Mouse (Mus musculus) forebrain, embryonic 11.5 days (tissue): ENCODE results near the gene Mast4. TPM values are rescaled to one million over a fixed set of nuclear protein-coding genes. Genes with fewer than 3 reads are reported as not detected.

Source experiments
- ATAC-seq: fragments of 200-750 bp; cut with Nextera tagmentation; replicated peaks from 2 replicates; pipeline ENCODE4 v1.8.0; 2017; ENCODE audit warnings: moderate TSS enrichment; ENCODE audit not compliant: low FRiP score
- DNase-seq: peaks from one replicate; pipeline ENCODE4 v3.0.0-alpha.2; 2017; ENCODE audit warnings: low spot score
- H3K27ac ChIP-seq: fragments of 300-500 bp; sonication (generic); 2 replicates; pipeline ENCODE4 v1.5.1; 2014; ENCODE audit warnings: low read depth, low read length
- H3K27me3 ChIP-seq: fragments of 300-500 bp; sonication (generic); 2 replicates; pipeline ENCODE4 v1.6.1; 2014; ENCODE audit warnings: mild to moderate bottlenecking, low read length, mixed read lengths; ENCODE audit not compliant: control insufficient read depth, insufficient read depth
- H3K36me3 ChIP-seq: fragments of 300-500 bp; sonication (generic); 2 replicates; pipeline ENCODE4 v1.6.1; 2014; ENCODE audit warnings: mild to moderate bottlenecking, low read length, moderate library complexity, mixed read lengths; ENCODE audit not compliant: control insufficient read depth, insufficient read depth
- H3K4me1 ChIP-seq: fragments of 300-500 bp; sonication (generic); replicated peaks from 2 replicates; pipeline ENCODE4 v1.6.1; 2014; ENCODE audit warnings: low read length, mixed read lengths; ENCODE audit not compliant: control insufficient read depth, insufficient read depth
- H3K4me2 ChIP-seq: fragments of 300-500 bp; sonication (generic); 2 replicates; pipeline ENCODE4 v1.6.1; 2014; ENCODE audit warnings: low read depth, mild to moderate bottlenecking, low read length, moderate library complexity, mixed read lengths; ENCODE audit not compliant: severe bottlenecking
- H3K4me3 ChIP-seq: fragments of 300-500 bp; sonication (generic); 2 replicates; pipeline ENCODE4 v1.5.1; 2014; ENCODE audit warnings: low read depth, low read length
- H3K9ac ChIP-seq: fragments of 300-500 bp; sonication (generic); 2 replicates; pipeline ENCODE4 v1.6.1; 2014; ENCODE audit warnings: low read length
- H3K9me3 ChIP-seq: fragments of 300-500 bp; sonication (generic); 2 replicates; pipeline ENCODE4 v1.6.1; 2016; ENCODE audit warnings: low read length, mixed read lengths; ENCODE audit not compliant: control insufficient read depth
- WGBS: fragments of 180-500 bp; shearing (Covaris S2); extraction: QIAGEN DNeasy Blood & Tissue Kit; methylation state at CpG from one replicate; pipeline ENCODE4 v1.1.7; 2014; 5-methylcytosine and 5-hydroxymethylcytosine counted together
- polyA plus RNA-seq: library from polyadenylated mRNA; unstranded; fragments of >200 nt; fragmentation: Nextera tagmentation; extraction: Ambion mirVana; gene quantifications from 2 replicates; pipeline ENCODE4 v1.2.1, GENCODE M21; 2014

The Mast4 gene
- polyA plus RNA-seq, 1 experiment from 2014 or later = 23.5 TPM

DNA sequence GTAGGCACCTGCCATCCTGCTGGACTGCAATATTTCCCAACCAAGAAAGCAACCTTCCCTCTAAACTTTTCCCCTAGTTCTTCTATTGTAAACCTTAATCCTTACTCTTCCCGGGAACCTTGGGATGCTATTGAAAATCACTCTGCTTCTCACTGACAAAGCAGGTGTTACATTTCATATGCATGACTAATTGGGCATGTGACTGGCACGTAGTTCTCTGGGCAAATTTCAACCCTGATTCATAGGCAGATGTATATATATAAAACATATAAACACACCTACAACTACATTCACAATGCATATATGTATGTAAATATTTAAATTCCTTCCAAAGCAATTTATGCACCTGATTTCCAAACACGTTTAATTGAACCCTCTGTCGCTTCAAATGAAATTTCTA lies 90.2 kb downstream of the Mast4 start:
- DNase-seq (no peak), ATAC-seq (no peak)
- peaks cover 4% of the 10 kb centered on the region; the same call in 1 of the 2 replicates for H3K4me1 ChIP-seq
- H3K9ac ChIP-seq = no peak overlapping the region
- H3K27ac ChIP-seq = no peak overlapping the region
- no peaks in the 10 kb centered on the region for H3K9me3 ChIP-seq
- no peak overlapping the region for H3K4me3 ChIP-seq
- no peak overlapping the region for H3K4me2 ChIP-seq
- 46% methylated on average over 4 of the region's 4 CpGs for WGBS
- H3K36me3 ChIP-seq = no peaks in the 10 kb centered on the region
- no peaks in the 10 kb centered on the region for H3K27me3 ChIP-seq

DNA sequence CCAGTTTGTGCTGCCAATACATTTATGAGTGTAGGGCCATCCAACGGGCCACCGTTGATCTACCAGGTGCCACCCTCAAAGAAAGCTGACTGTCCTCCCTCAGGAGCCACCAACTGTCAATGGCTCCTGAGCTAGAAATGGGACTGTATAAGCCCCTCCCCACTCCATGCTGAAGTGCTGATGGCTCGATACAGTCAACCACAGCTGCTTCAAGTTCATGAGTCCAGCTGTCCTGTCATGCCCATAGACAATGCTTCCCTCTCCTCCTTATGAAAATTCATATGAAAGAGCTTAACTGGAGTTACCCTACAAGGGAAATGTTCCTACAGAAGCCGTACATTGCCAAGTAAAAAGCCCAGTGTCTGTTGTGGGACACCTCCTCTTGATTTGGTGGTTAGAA lies 93.2 kb downstream of the Mast4 start:
- WGBS = 91% methylated on average over 4 of the region's 4 CpGs
- Histone ChIP-seq H3K9me3 (no peaks in the 10 kb centered on the region), H3K4me3 (no peak overlapping the region), H3K4me2 (no peak overlapping the region), H3K9ac (no peak overlapping the region), H3K27ac (no peak overlapping the region), H3K36me3 (no peaks in the 10 kb centered on the region), H3K4me1 (no peaks in the 10 kb centered on the region; the same call in 1 of the 2 replicates), H3K27me3 (no peaks in the 10 kb centered on the region)
- ATAC-seq (no peak), DNase-seq (no peak)

DNA sequence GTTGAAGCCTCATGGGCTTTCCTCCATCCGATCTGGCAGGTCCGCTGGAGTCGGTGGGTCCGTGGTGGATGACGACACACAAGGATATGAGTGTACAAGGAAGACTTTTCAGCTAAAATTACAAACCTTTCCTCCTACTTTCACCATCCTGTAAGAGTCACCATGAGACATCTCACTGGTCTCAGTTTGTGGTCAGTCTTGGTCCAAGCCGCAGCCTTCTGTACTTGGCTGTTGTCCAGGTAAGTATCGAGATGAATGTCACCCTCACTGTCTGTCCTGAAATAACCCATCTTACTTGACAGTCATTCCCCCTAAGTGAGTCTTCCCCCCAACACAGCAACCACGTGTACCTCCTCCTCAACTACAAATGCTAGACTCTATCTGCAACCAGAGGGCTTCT lies 94.6 kb downstream of the Mast4 start:
- no peak overlapping the region for H3K9ac ChIP-seq
- no peaks in the 10 kb centered on the region for H3K36me3 ChIP-seq
- H3K4me2 ChIP-seq = no peak overlapping the region
- no peaks in the 10 kb centered on the region for H3K9me3 ChIP-seq
- 98% methylated on average over 8 of the region's 8 CpGs for WGBS
- H3K27ac ChIP-seq = no peak overlapping the region
- DNase-seq (no peak), ATAC-seq (no peak)
- no peak overlapping the region for H3K4me3 ChIP-seq
- no peaks in the 10 kb centered on the region; the same call in 1 of the 2 replicates for H3K4me1 ChIP-seq
- H3K27me3 ChIP-seq = no peaks in the 10 kb centered on the region

DNA sequence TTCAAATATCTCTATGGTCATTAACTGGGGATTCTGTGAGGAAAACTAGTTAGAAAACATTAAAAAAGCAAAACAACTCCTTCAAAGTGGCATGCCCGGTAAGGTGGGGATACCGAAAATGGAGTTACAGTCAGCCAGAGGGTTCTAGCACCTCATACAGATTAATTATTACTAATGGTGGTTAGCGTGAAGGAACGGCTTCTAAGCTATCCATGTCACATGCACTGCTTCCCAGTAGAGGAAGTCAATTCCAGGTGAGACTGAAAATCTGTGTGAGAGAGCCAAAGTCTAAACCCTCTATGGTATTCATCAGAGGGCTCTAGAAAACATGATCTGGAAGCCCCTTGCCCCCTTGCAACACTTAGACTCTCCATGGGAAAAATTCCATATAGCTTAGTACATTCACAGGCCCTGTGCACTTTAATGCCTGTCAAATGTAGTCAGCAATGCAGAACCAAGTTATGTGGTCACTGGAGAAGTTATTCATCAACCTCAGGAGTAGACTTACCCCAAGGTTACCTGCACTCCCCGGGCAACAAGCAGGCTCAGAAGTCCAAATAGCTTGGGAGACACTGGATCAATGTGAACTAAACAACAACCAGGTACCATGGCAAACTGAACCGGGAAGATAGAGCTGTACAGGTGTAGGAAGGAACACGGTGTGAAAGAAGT lies 96.1 kb downstream of the Mast4 start:
- Histone ChIP-seq H3K27ac (no peak overlapping the region), H3K36me3 (no peaks in the 10 kb centered on the region), H3K4me2 (no peak overlapping the region), H3K9me3 (no peaks in the 10 kb centered on the region), H3K4me1 (no peaks in the 10 kb centered on the region), H3K27me3 (no peaks in the 10 kb centered on the region), H3K4me3 (no peak overlapping the region), H3K9ac (no peak overlapping the region)
- ATAC-seq (no peak), DNase-seq (no peak)
- WGBS = 90% methylated on average over 7 of the region's 7 CpGs

DNA sequence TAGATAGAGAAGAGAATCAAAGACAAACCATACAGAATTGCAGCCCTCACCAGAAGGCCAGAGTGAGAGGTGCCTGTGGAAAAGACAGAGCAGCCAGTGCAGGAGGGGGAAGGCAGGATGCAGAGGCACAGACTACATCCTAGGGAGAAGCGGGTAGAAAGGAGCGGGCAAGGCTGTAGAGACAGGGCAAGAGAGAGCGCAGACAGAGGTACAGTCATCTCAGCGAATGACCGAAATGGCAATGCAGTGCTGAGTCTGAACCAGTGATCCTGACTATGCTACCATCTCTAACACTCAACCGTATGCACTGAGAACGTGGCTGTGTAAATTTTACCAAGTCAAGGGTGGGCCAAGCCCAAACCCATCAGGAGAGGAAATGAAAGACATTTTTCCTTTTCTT lies 102.1 kb downstream of the Mast4 start:
- Histone ChIP-seq H3K27ac (no peak overlapping the region), H3K4me3 (no peak overlapping the region), H3K27me3 (no peaks in the 10 kb centered on the region), H3K4me2 (no peak overlapping the region), H3K9ac (no peak overlapping the region), H3K9me3 (no peaks in the 10 kb centered on the region), H3K4me1 (no peaks in the 10 kb centered on the region), H3K36me3 (no peaks in the 10 kb centered on the region)
- DNase-seq (no peak), ATAC-seq (no peak)
- 95% methylated on average over 7 of the region's 7 CpGs for WGBS

GRCm38 (mm10) chr13:103229069-103229468 lies 105.2 kb downstream of the Mast4 start:
- Histone ChIP-seq H3K4me1 (peaks cover 2% of the 10 kb centered on the region; the same call in 1 of the 2 replicates), H3K27me3 (no peaks in the 10 kb centered on the region), H3K9ac (no peak overlapping the region), H3K4me3 (no peak overlapping the region), H3K36me3 (no peaks in the 10 kb centered on the region), H3K9me3 (no peaks in the 10 kb centered on the region), H3K27ac (no peak overlapping the region), H3K4me2 (no peak overlapping the region)
- no peak for ATAC-seq
- DNase-seq = no peak
- 90% methylated on average over 4 of the region's 4 CpGs for WGBS

- peaks cover 2% of the 10 kb centered on the region; the same call in 1 of the 2 replicates for H3K4me1 ChIP-seq
- no peak overlapping the region for H3K27ac ChIP-seq
- 61% methylated on average over 17 of the region's 17 CpGs for WGBS
- no peak for DNase-seq
- no peaks in the 10 kb centered on the region for H3K36me3 ChIP-seq
- no peaks in the 10 kb centered on the region for H3K9me3 ChIP-seq
- no peaks in the 10 kb centered on the region for H3K27me3 ChIP-seq
- H3K4me3 ChIP-seq = no peak overlapping the region
- no peak overlapping the region for H3K9ac ChIP-seq
- H3K4me2 ChIP-seq = no peak overlapping the region
- no peak for ATAC-seq
These were observed 108.1 kb downstream of the Mast4 start for GRCm38 (mm10) chr13:103225895-103226815.

DNA sequence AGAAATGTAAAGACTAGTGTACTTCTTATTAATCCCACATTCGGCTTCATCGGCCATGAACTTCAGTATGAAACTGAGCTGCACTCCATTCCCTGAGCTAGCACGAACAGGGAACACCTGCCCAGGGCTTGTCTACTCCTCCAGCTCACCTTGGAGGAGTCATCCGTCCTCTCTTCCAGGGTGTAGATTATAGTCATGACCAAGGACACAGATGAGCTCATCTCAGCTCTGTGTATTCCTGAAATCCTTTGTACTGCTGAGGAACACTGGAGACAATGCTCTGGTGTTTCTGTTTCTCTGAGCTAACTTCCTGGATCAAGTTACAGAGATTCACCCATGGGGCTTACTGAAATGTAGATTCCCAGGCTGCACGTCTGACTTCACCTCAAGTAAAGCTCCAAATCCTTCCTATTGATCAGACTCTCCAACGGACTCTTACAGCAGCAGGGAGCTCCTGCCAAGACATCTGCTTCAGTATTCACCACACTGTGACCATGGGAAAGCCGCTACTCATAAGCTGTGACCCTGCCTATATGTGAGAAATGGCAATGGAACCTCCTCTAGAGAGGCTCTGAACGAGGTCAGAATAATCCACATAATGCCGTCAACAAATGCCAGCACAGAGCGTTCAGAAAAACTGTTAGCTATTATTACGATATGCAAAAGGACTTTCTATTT lies 108.9 kb downstream of the Mast4 start:
- H3K9me3 ChIP-seq = no peaks in the 10 kb centered on the region
- peaks cover 2% of the 10 kb centered on the region; the same call in 1 of the 2 replicates for H3K4me1 ChIP-seq
- no peaks in the 10 kb centered on the region for H3K27me3 ChIP-seq
- H3K27ac ChIP-seq = no peak overlapping the region
- H3K4me3 ChIP-seq = no peak overlapping the region
- H3K9ac ChIP-seq = no peak overlapping the region
- no peak overlapping the region for H3K4me2 ChIP-seq
- DNase-seq (peak; percentile 5), ATAC-seq (no peak)
- no peaks in the 10 kb centered on the region for H3K36me3 ChIP-seq
- 46% methylated on average over 11 of the region's 11 CpGs for WGBS
